Mouse (Mus musculus) myocyte (in vitro differentiated cells): ENCODE data around the gene Nme3.

Experiments
- CEBPB ChIP-seq: IDR thresholded peaks from 2 replicates; pipeline ENCODE4 v1.6.1; 2011; ENCODE audit warnings: mild to moderate bottlenecking, moderate library complexity; ENCODE audit not compliant: poor library complexity, insufficient read depth, severe bottlenecking
- E2F4 ChIP-seq: IDR thresholded peaks from one replicate; pipeline ENCODE4 v1.6.1; 2011; ENCODE audit warnings: mild to moderate bottlenecking, control low read depth, moderate library complexity; ENCODE audit not compliant: insufficient read depth
- MYOD1 ChIP-seq, 3 experiments: IDR thresholded peaks; one replicate each; pipeline ENCODE4 v1.6.1; 2011; ENCODE audit warnings: control low read depth in 2 of 3, low read depth in 2 of 3, mild to moderate bottlenecking in 2 of 3, moderate library complexity in 1 of 3; ENCODE audit not compliant: insufficient read length in 2 of 3, control insufficient read depth in 1 of 3
- POLR2A ChIP-seq: IDR thresholded peaks from one replicate; pipeline ENCODE4 v1.6.1; 2011; ENCODE audit warnings: low read depth, mild to moderate bottlenecking, control low read depth, moderate library complexity; ENCODE audit not compliant: insufficient read length
- POLR2AphosphoS2 ChIP-seq: IDR thresholded peaks from one replicate; pipeline ENCODE4 v1.6.1; 2011; ENCODE audit warnings: low read depth, control low read depth; ENCODE audit not compliant: insufficient read length
- REST ChIP-seq: IDR thresholded peaks from one replicate; pipeline ENCODE4 v1.6.1; 2011; ENCODE audit warnings: mild to moderate bottlenecking, control low read depth, moderate library complexity; ENCODE audit not compliant: insufficient read depth, insufficient read length
- TCF12 ChIP-seq: IDR thresholded peaks from one replicate; pipeline ENCODE4 v1.6.1; 2011; ENCODE audit warnings: mild to moderate bottlenecking, control low read depth; ENCODE audit not compliant: poor library complexity, insufficient read depth, severe bottlenecking
- TCF3 ChIP-seq: IDR thresholded peaks from one replicate; pipeline ENCODE4 v1.6.1; 2011; ENCODE audit warnings: low read depth, control low read depth; ENCODE audit not compliant: insufficient read length
- USF1 ChIP-seq: IDR thresholded peaks from one replicate; pipeline ENCODE4 v1.6.1; 2011; ENCODE audit warnings: low read depth, mild to moderate bottlenecking, control low read depth, moderate library complexity

- no peak for TF ChIP-seq TCF12
- no peak for TF ChIP-seq TCF3
- TF ChIP-seq POLR2A, result no peak
- TF ChIP-seq USF1, result no peak
- no peak for TF ChIP-seq MYOD1 (IDR thresholded peaks at IDR 0.05; ENCODE audit: control insufficient read depth in 1 of 3, insufficient read length in 2 of 3, low read depth in 2 of 3)
- TF ChIP-seq POLR2AphosphoS2, result no peak
- no peak for TF ChIP-seq REST
- no peak for TF ChIP-seq E2F4
- no peak for TF ChIP-seq CEBPB
Observed at GRCm38 (mm10) chr17:24857831-24858470, 38.3 kb upstream of the Nme3 start.
